Mouse (Mus musculus): ENCODE results near the gene Ppp5c. TPM values are rescaled to one million over a fixed set of nuclear protein-coding genes. Genes with fewer than 3 reads are reported as not detected.

Gene Ppp5c
- polyA plus RNA-seq, 1 experiment from 2014 or later: 71.8 TPM

DNA sequence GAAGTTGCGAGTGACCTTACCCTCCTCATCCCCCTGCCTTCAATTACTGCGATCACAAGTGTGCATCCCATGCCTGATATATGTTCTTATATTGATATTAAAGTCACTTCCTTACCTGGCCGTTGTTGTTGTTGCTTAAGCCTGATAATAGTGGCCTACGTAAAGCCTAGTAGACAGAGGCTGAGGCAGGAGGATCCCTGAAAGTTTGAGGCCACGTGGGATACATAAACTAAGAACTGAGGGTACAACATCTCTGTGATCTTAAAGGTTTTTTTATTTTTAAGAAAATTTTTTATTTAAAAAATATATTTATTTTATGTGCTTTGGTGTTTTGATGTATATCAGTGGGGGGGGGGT, 35.3 kb downstream of the Ppp5c start, which contains the start of gene Ccdc8:
Gene Ccdc8, plus strand, starts transcription at position 258 of the 357 bp plus-strand sequence.
- Histone ChIP-seq H3K36me3 (ENCODE audit: insufficient read depth, low read length) (no peaks in the 10 kb centered on the region), H3K9me3 (ENCODE audit: low read length) (no peaks in the 10 kb centered on the region), H3K27ac (ENCODE audit: low read length) (peak within 1 kb of the TSS; percentile 78), H3K27me3 (replicated peaks; ENCODE audit: insufficient read depth, low read length) (no peaks in the 10 kb centered on the region), H3K4me2 (replicated peaks; ENCODE audit: low read depth, low read length) (peak within 1 kb of the TSS; percentile 78), H3K4me3 (ENCODE audit: low read depth, low read length) (peak within 1 kb of the TSS; percentile 51), H3K4me1 (ENCODE audit: insufficient read depth, low read depth, low read length) (peaks cover 15% of the 10 kb centered on the region), H3K9ac (replicated peaks; ENCODE audit: low read depth) (no peak within 1 kb of the TSS)
- 92% methylated on average over 5 of the region's 5 CpGs for WGBS
- ATAC-seq: no peak
- no peak for TF ChIP-seq CTCF (IDR thresholded peaks at IDR 0.05)
- no peak for TF ChIP-seq EP300 (IDR thresholded peaks at IDR 0.05)
- no peak for DNase-seq (ENCODE audit: low spot score)

DNA sequence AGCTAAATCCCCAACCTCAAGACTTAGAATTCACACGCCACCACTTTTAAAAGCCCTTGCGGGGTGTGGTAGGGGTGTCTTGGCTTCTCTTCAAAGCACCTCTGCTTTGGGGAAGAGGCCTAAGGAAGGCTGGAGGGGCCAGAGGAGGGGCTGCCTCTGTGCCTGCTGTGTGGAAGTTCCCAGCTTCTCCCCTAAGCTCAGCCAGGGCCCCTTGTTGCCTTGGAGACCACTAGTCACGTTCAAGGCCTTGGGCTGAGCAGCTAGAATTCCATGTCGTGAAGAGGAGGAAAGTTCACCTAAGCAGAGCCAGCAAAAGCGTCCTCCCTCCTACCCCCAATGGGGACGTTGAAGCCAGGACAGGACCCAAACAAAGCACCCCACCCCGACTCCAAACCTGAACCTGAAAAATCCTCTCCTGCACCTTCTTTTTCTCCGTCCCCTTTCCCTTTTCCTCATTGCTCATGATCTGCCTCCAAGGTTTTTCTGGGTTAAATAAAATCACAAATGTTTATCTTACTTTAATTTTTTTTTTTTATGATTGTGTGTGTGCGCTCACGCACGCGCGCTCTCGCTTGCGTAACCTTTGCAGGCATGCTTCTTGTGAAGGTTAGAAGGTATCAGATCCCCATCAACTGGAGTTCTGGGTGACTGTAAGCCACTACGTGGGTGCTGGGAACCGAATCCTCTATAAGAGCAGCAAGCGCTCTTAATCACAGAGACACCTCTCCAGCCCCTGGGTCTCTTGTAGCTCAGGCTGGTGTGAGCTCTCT, 35.9 kb downstream of the Ppp5c start:
- ATAC-seq (peak; percentile 31), DNase-seq (ENCODE audit: low spot score) (peak; percentile 68)
- Histone ChIP-seq H3K4me1 (ENCODE audit: insufficient read depth, low read depth, low read length) (peaks cover 14% of the 10 kb centered on the region), H3K27me3 (replicated peaks; ENCODE audit: insufficient read depth, low read length) (no peaks in the 10 kb centered on the region), H3K4me2 (replicated peaks; ENCODE audit: low read depth, low read length) (no peak overlapping the region), H3K9me3 (ENCODE audit: low read length) (no peaks in the 10 kb centered on the region), H3K9ac (replicated peaks; ENCODE audit: low read depth) (no peak overlapping the region), H3K36me3 (ENCODE audit: insufficient read depth, low read length) (no peaks in the 10 kb centered on the region), H3K27ac (ENCODE audit: low read length) (peak overlapping the region; percentile 69), H3K4me3 (ENCODE audit: low read depth, low read length) (no peak overlapping the region)
- WGBS: 34% methylated on average over 18 of the region's 18 CpGs
- TF ChIP-seq CTCF (IDR thresholded peaks at IDR 0.05): no peak
- no peak for TF ChIP-seq EP300 (IDR thresholded peaks at IDR 0.05)

DNA sequence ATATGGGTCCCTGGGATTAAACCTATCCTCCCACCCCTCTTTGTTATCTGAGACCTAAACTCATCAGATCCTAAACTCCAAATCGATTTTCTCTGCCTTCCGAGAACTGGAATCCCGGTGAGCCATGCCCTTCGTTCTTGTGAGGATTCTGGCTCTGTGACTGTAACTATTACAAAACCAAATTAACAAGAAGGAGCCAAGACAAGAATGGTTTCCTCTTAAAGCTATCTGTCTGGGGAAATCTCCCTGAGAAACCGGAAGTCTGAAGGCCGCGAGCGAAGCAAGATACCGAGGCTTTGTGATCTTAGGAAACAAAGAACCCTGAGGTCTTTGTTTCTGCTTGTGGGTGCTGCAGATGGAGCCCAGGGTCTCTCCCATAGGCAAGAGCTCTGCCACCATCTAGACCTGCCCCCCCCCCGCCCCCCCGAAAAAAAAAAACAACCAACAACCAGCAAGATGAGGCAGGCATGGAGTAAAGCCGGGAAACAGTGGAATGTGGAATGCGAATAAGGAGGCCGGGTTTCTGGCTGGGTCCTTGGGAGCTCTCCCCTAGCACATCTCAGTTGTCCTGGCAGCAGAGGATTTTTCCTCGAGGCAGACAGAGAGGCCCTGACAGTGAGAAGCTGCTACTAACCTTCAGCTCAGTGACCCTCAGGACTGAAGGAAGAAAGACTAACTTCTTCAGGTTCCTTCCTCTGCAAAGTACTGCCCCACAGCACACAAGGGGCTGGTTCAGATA, 37.5 kb downstream of the Ppp5c start:
- no peaks in the 10 kb centered on the region for H3K36me3 ChIP-seq (ENCODE audit: insufficient read depth, low read length)
- DNase-seq (ENCODE audit: low spot score): peak; percentile 72
- no peaks in the 10 kb centered on the region for H3K9me3 ChIP-seq (ENCODE audit: low read length)
- H3K4me2 ChIP-seq (replicated peaks; ENCODE audit: low read depth, low read length): 0 out of 2 replicates have a peak overlapping the region, but pooled peaks have one; percentile 11
- no peak for ATAC-seq
- TF ChIP-seq EP300 (IDR thresholded peaks at IDR 0.05): 0 out of 2 replicates have a peak, but pooled peaks have one; percentile 27
- TF ChIP-seq CTCF (IDR thresholded peaks at IDR 0.05): no peak
- peaks cover 8% of the 10 kb centered on the region for H3K4me1 ChIP-seq (ENCODE audit: insufficient read depth, low read depth, low read length)
- H3K27me3 ChIP-seq (replicated peaks; ENCODE audit: insufficient read depth, low read length): no peaks in the 10 kb centered on the region
- WGBS: 22% methylated on average over 15 of the region's 15 CpGs
- H3K27ac ChIP-seq (ENCODE audit: low read length): peak overlapping the region; percentile 57
- no peak overlapping the region for H3K9ac ChIP-seq (replicated peaks; ENCODE audit: low read depth)
- no peak overlapping the region for H3K4me3 ChIP-seq (ENCODE audit: low read depth, low read length)

DNA sequence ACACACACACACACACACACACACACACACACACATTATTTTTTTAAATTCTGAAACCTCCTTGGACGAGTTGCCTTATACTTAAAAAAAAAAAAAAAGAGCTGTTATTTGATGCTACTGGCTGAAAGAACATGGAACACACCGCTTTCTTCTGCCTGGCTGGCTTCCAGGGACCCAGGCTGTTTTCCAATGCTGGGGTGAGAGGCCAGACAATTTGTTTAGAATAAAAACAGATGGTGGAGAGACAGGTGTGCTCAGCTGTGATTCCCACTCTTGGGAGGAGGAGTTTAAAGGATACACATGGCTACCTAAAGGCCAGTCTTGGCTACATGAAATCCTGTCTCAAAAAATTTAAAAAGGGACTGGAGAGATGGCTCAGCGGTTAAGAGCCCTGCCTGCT, 39.3 kb downstream of the Ppp5c start:
- TF ChIP-seq CTCF (IDR thresholded peaks at IDR 0.05) (no peak), EP300 (IDR thresholded peaks at IDR 0.05) (peak; percentile 79)
- no peak overlapping the region for H3K4me2 ChIP-seq (replicated peaks; ENCODE audit: low read depth, low read length)
- H3K9ac ChIP-seq (replicated peaks; ENCODE audit: low read depth): no peak overlapping the region
- no peaks in the 10 kb centered on the region for H3K9me3 ChIP-seq (ENCODE audit: low read length)
- ATAC-seq (peak; percentile 31), DNase-seq (ENCODE audit: low spot score) (peak; percentile 58)
- H3K27me3 ChIP-seq (replicated peaks; ENCODE audit: insufficient read depth, low read length): no peaks in the 10 kb centered on the region
- H3K4me1 ChIP-seq (ENCODE audit: insufficient read depth, low read depth, low read length): peaks cover 7% of the 10 kb centered on the region
- H3K4me3 ChIP-seq (ENCODE audit: low read depth, low read length): no peak overlapping the region
- WGBS: 37% methylated on average over 3 of the region's 3 CpGs
- no peak overlapping the region for H3K27ac ChIP-seq (ENCODE audit: low read length)
- H3K36me3 ChIP-seq (ENCODE audit: insufficient read depth, low read length): no peaks in the 10 kb centered on the region

DNA sequence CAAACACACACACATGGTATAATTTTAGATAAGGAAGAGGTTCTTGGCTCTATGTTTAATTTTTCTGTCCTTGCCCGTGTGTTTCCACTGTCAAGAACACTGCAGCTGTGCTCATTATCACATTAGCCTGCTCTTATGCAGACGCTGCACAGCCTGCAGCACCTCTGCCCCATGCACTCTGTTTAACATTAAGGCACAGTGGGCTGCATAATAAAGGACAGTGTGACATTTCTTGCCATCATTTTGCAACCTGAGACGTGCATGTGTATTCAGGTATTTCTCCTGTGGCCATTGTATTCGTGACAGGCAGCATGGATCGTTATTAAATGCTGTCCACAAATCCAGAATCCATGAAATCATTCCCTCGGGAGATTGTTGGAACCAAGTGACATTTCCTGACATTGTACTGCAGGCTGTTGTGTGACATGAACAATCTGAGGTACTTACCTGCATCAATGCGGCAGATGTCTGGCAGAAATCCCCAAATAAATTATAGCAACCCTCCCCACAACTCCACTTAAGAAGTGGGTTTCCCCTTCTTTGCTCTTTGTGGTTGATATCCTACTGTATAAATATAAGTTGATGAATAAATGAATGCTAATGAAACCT, 40.1 kb downstream of the Ppp5c start:
- Histone ChIP-seq H3K9me3 (ENCODE audit: low read length) (no peaks in the 10 kb centered on the region), H3K4me3 (ENCODE audit: low read depth, low read length) (no peak overlapping the region), H3K36me3 (ENCODE audit: insufficient read depth, low read length) (no peaks in the 10 kb centered on the region), H3K4me1 (ENCODE audit: insufficient read depth, low read depth, low read length) (peaks cover 5% of the 10 kb centered on the region; the same call in 1 of the 2 replicates), H3K4me2 (replicated peaks; ENCODE audit: low read depth, low read length) (no peak overlapping the region), H3K27me3 (replicated peaks; ENCODE audit: insufficient read depth, low read length) (no peaks in the 10 kb centered on the region), H3K9ac (replicated peaks; ENCODE audit: low read depth) (no peak overlapping the region), H3K27ac (ENCODE audit: low read length) (no peak overlapping the region)
- no peak for TF ChIP-seq EP300 (IDR thresholded peaks at IDR 0.05)
- TF ChIP-seq CTCF (IDR thresholded peaks at IDR 0.05): no peak
- ATAC-seq (no peak), DNase-seq (ENCODE audit: low spot score) (no peak)
- 39% methylated on average over 7 of the region's 7 CpGs for WGBS
